Mouse (Mus musculus) hindbrain, embryonic 14.5 days (tissue): Measurements from ENCODE around the gene Mtg2. TPM values are rescaled to one million over a fixed set of nuclear protein-coding genes. Genes with fewer than 3 reads are reported as not detected.

Experiments
- ATAC-seq: fragments of 200-750 bp; cut with Nextera tagmentation; 2 replicates; pipeline ENCODE4 v1.8.0; 2017; ENCODE audit warnings: moderate number of reproducible peaks, mild to moderate bottlenecking, moderate TSS enrichment, moderate library complexity; ENCODE audit not compliant: low FRiP score
- DNase-seq: peaks from one replicate; pipeline ENCODE4 v3.0.0-alpha.2; 2015; ENCODE audit warnings: low spot score
- H3K27ac ChIP-seq: fragments of 300-500 bp; sonication (generic); 2 replicates; pipeline ENCODE4 v1.5.1; 2014; ENCODE audit warnings: mild to moderate bottlenecking, moderate library complexity
- H3K27me3 ChIP-seq: fragments of 300-500 bp; sonication (generic); 2 replicates; pipeline ENCODE4 v1.6.1; 2014; ENCODE audit warnings: mild to moderate bottlenecking, low read length, mixed read lengths; ENCODE audit not compliant: control insufficient read depth, insufficient read depth
- H3K36me3 ChIP-seq: fragments of 300-500 bp; sonication (generic); replicated peaks from 2 replicates; pipeline ENCODE4 v1.6.1; 2014; ENCODE audit not compliant: control insufficient read depth, insufficient read depth
- H3K4me1 ChIP-seq: fragments of 300-500 bp; sonication (generic); replicated peaks from 2 replicates; pipeline ENCODE4 v1.6.1; 2014; ENCODE audit warnings: antibody characterized with exemption, low read length, mixed read lengths; ENCODE audit not compliant: control insufficient read depth, insufficient read depth
- H3K4me2 ChIP-seq: fragments of 300-500 bp; sonication (generic); replicated peaks from 2 replicates; pipeline ENCODE4 v1.6.1; 2014; ENCODE audit warnings: mild to moderate bottlenecking, moderate library complexity
- H3K4me3 ChIP-seq: fragments of 300-500 bp; sonication (generic); replicated peaks from 2 replicates; pipeline ENCODE4 v1.5.1; 2014; ENCODE audit warnings: mild to moderate bottlenecking, low read length
- H3K9ac ChIP-seq: fragments of 300-500 bp; sonication (generic); 2 replicates; pipeline ENCODE4 v1.6.1; 2014
- H3K9me3 ChIP-seq: fragments of 300-500 bp; sonication (generic); 2 replicates; pipeline ENCODE4 v1.6.1; 2016; ENCODE audit warnings: low read length; ENCODE audit not compliant: control insufficient read depth
- WGBS: fragments of 180-500 bp; shearing (Covaris S2); extraction: QIAGEN DNeasy Blood & Tissue Kit; methylation state at CpG from one replicate; pipeline ENCODE4 v1.1.7; 2014; 5-methylcytosine and 5-hydroxymethylcytosine counted together
- polyA plus RNA-seq: library from polyadenylated mRNA; unstranded; fragments of >200 nt; fragmentation: Nextera tagmentation; extraction: Ambion mirVana; gene quantifications from 2 replicates; pipeline ENCODE4 v1.2.1, GENCODE M21; 2014

Gene Mtg2
- polyA plus RNA-seq, 1 experiment from 2014 or later: 29.4 TPM

DNA sequence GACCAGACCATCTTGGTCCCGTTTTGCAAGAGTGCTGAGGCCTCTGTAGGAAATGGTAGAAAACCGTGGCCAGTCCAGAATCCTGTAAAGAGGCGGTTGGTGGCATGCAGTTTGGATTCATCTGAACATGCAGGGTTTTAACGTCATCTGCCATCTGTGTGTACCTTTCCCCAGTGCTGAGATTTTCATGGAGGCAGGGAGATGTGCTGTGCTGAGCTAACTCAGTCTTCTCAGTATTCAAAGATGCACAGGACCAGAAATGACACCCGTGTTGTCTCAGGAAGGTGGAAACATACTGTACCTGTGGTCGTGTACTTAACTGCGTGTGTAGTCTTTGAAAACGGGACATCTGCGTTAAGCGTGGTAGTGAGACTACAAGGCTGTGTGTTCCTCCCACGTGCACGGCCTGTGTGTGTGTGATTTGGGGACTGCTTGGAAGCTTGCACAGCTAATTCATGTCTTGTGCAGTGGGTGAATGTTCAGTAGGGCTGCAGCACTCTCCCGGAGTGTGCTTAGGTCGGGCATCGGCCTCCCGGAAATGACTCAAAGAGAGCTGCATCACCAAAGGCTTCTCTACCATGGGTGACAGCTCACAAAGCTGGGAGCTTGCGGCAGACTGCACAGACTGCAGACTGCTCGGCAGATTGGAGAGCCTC is 22.3 kb upstream of the Mtg2 start:
- ATAC-seq (no peak), DNase-seq (no peak)
- no peak overlapping the region for H3K4me3 ChIP-seq
- H3K9me3 ChIP-seq: no peaks in the 10 kb centered on the region
- H3K9ac ChIP-seq: no peak overlapping the region
- H3K27me3 ChIP-seq: no peaks in the 10 kb centered on the region
- peaks cover 21% of the 10 kb centered on the region for H3K4me1 ChIP-seq
- H3K4me2 ChIP-seq: no peak overlapping the region
- peaks cover 9% of the 10 kb centered on the region for H3K36me3 ChIP-seq
- H3K27ac ChIP-seq: no peak overlapping the region
- 93% methylated on average over 18 of the region's 18 CpGs for WGBS

DNA sequence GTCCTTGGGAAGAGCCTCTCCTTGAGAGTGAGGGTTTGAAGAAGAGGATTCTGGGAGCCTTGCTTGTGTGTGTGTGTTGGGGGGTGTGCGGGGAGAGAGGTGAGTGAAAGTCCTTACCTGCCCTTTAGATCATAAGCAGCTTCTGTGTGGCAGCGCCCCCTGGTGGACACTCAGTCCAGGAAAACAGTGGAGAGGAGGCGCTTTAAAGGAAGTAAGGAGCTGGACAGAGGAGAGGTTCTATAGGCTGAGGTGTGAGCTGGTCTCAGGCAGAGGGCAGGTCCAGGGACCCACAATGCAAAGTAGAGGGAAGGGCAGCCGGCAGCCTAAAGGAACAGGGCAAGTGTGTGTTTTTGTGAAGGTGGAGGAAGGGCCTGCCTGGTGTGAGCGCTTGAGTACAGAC is 19.4 kb upstream of the Mtg2 start:
- H3K9me3 ChIP-seq: no peaks in the 10 kb centered on the region
- no peak for ATAC-seq
- H3K27ac ChIP-seq: no peak overlapping the region
- no peak overlapping the region for H3K9ac ChIP-seq
- 19% methylated on average over 5 of the region's 5 CpGs for WGBS
- peaks cover 37% of the 10 kb centered on the region for H3K36me3 ChIP-seq
- no peaks in the 10 kb centered on the region for H3K4me1 ChIP-seq
- no peak overlapping the region for H3K4me3 ChIP-seq
- H3K4me2 ChIP-seq: no peak overlapping the region
- H3K27me3 ChIP-seq: no peaks in the 10 kb centered on the region
- peak; percentile 74 for DNase-seq

DNA sequence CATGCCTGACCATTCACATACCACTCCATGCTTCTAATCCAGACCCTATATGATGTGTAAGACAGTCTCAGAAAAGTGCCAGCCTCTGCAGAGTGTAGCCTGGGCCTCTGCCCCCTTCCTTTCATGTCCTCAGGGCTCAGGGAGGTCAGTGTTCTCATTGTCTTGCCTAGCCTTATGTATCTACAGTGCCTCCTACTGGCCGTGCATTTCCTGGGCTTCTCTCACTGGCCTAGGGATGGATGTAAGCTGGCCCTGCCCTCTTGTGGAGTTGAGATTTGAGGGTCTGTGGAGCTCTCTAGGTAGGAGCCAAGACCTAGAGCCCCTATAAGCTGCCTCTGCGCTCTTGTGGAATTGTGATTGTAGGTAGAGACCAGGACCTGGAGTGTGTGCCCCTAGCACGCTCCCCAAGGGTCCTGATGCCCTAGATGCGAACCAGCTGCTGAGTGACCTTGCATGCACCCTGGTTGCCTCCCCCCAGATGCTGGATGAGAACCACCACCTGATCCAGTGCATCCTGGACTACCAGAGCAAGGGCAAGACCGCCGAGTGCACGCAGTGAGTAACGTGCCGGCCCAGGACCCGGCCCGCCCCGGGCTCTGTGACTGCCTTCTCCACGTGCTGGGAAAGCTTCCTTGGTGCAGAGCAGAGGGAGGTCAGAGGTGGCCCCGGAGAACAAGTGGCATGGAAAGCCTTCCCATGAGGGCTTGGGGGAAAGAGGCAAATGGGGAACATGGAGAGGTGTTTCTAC is 18.2 kb upstream of the Mtg2 start:
- Histone ChIP-seq H3K27ac (no peak overlapping the region), H3K27me3 (no peaks in the 10 kb centered on the region), H3K9ac (no peak overlapping the region), H3K4me3 (no peak overlapping the region), H3K4me2 (no peak overlapping the region), H3K4me1 (no peaks in the 10 kb centered on the region), H3K36me3 (peaks cover 48% of the 10 kb centered on the region), H3K9me3 (no peaks in the 10 kb centered on the region)
- DNase-seq (no peak), ATAC-seq (no peak)
- 91% methylated on average over 14 of the region's 14 CpGs for WGBS

DNA sequence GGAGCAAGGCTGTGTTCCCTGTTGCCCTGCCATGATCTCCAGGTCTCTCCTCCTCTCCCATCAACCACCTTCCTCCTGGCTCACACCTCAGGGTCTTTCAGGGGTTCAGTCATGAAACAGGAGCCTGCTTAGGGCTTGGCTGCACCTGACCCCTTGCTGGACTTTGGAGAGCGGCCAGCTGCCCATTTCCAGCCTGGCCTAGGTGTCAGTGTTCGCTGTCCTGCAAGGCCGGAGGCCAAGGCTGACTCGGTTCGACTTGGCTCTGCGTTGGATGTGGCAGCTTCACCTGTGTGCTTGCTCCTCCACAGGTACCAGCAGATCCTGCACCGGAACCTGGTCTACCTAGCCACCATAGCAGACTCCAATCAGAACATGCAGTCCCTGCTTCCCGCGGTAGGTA is 17.4 kb upstream of the Mtg2 start:
- no peak for DNase-seq
- H3K4me3 ChIP-seq: no peak overlapping the region
- H3K27ac ChIP-seq: no peak overlapping the region
- ATAC-seq: no peak
- no peak overlapping the region for H3K4me2 ChIP-seq
- no peak overlapping the region for H3K9ac ChIP-seq
- H3K9me3 ChIP-seq: no peaks in the 10 kb centered on the region
- no peaks in the 10 kb centered on the region for H3K4me1 ChIP-seq
- WGBS: 98% methylated on average over 9 of the region's 9 CpGs
- peaks cover 57% of the 10 kb centered on the region for H3K36me3 ChIP-seq
- H3K27me3 ChIP-seq: no peaks in the 10 kb centered on the region

DNA sequence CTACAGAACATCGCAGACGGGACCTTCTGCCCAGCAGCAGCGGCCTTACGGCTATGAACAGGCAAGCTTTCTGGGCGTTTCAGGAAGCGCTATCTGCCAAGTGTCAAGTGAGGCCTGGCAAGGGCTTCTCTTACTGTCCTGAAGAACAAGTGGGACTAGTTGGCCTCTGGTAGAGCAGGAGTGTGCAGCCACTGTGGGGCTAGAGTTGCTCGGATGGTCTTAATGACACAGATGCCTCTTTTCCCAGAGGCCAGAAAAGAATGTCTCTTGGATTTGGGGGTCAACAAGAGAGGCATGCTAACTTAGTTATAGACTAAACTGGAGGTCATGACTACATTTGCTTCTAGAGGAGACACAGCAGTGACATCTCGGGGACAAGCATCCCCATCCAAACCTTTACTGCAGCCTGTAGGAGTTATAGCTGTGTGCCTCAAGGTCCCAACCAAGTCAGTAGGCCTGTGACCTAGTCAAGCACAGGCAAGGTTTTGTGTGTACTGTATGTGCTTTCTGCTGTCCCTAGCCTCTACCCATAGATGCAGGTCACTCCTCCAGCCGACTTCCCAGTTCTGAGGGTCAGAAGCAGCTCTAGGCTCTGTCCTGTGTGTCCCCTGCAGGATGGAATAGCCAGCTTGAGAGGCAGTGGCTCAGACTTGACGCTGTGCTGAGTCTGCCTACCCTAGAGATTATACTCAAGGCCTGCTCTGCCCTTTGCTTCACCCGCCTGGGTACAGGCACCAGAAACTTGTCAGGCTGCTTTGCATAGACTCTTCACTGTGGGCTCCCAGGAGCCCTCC is 6.9 kb upstream of the Mtg2 start:
- WGBS: 96% methylated on average over 11 of the region's 11 CpGs
- no peak overlapping the region for H3K27ac ChIP-seq
- H3K4me2 ChIP-seq: no peak overlapping the region
- H3K9me3 ChIP-seq: no peaks in the 10 kb centered on the region
- H3K27me3 ChIP-seq: no peaks in the 10 kb centered on the region
- H3K4me1 ChIP-seq: no peaks in the 10 kb centered on the region
- H3K9ac ChIP-seq: no peak overlapping the region
- H3K4me3 ChIP-seq: no peak overlapping the region
- peaks cover 74% of the 10 kb centered on the region for H3K36me3 ChIP-seq
- ATAC-seq (no peak), DNase-seq (no peak)

- ATAC-seq (peak; percentile 61), DNase-seq (no peak)
- peaks cover 14% of the 10 kb centered on the region for H3K4me1 ChIP-seq
- peak overlapping the region; percentile 76 for H3K4me2 ChIP-seq
- H3K9ac ChIP-seq: peak overlapping the region; percentile 72
- peak overlapping the region; percentile 58 for H3K4me3 ChIP-seq
- H3K9me3 ChIP-seq: no peaks in the 10 kb centered on the region
- no peaks in the 10 kb centered on the region for H3K27me3 ChIP-seq
- WGBS: 37% methylated on average over 20 of the region's 20 CpGs
- H3K36me3 ChIP-seq: peaks cover 38% of the 10 kb centered on the region
- peak overlapping the region; percentile 89 for H3K27ac ChIP-seq
These were observed 463 bp upstream of the Mtg2 start for GRCm38 (mm10) chr2:180069770-180070480.

- WGBS: 89% methylated on average over 2 of the region's 2 CpGs
- H3K36me3 ChIP-seq: peaks cover 38% of the 10 kb centered on the region
- no peaks in the 10 kb centered on the region for H3K27me3 ChIP-seq
- H3K4me2 ChIP-seq: peak overlapping the region; percentile 76
- H3K9me3 ChIP-seq: no peaks in the 10 kb centered on the region
- H3K4me1 ChIP-seq: peaks cover 14% of the 10 kb centered on the region
- DNase-seq (no peak), ATAC-seq (no peak)
- H3K4me3 ChIP-seq: no peak overlapping the region
- peak overlapping the region; percentile 72; the same call in 1 of the 2 replicates for H3K9ac ChIP-seq
- no peak overlapping the region for H3K27ac ChIP-seq
These were observed 1.3 kb downstream of the Mtg2 start for GRCm38 (mm10) chr2:180071671-180072070.

GRCm38 (mm10) chr2:180072886-180073285 is 2.5 kb downstream of the Mtg2 start:
- H3K4me2 ChIP-seq: no peak overlapping the region
- H3K36me3 ChIP-seq: peaks cover 37% of the 10 kb centered on the region
- 90% methylated on average over 7 of the region's 7 CpGs for WGBS
- no peak for ATAC-seq
- H3K4me1 ChIP-seq: peaks cover 14% of the 10 kb centered on the region
- no peak overlapping the region for H3K4me3 ChIP-seq
- H3K9ac ChIP-seq: no peak overlapping the region
- H3K27me3 ChIP-seq: no peaks in the 10 kb centered on the region
- no peak for DNase-seq
- H3K9me3 ChIP-seq: no peaks in the 10 kb centered on the region
- no peak overlapping the region for H3K27ac ChIP-seq

DNA sequence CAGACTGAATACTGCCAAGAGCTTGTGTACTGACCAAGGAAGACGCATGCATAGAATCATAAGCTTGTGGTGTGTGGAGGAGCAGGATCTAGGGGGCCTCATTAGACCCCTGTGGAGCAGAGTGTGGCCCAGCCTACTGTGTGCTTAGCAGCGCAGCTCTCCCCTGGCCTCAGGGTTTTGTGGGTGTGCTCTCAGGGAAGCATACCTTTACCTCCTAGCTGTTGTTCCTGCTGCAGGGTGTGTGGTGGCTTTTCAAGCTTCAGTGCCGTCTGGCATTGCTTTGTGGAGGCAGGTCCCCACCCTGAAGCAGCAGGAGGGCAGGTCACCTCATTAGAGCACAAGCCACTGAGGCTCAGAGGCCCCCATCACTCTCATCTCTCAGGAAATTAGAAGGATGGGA is 7.2 kb downstream of the Mtg2 start:
- DNase-seq (no peak), ATAC-seq (no peak)
- 71% methylated on average over 3 of the region's 3 CpGs for WGBS
- H3K9ac ChIP-seq: no peak overlapping the region
- H3K9me3 ChIP-seq: no peaks in the 10 kb centered on the region
- no peaks in the 10 kb centered on the region for H3K27me3 ChIP-seq
- H3K4me2 ChIP-seq: no peak overlapping the region
- no peak overlapping the region for H3K27ac ChIP-seq
- H3K36me3 ChIP-seq: peaks cover 56% of the 10 kb centered on the region
- no peak overlapping the region for H3K4me3 ChIP-seq
- no peaks in the 10 kb centered on the region for H3K4me1 ChIP-seq
